Mouse (Mus musculus) CH12.LX (cell line): ENCODE measurements around the gene Cbx4.

Source experiments
- CHD2 ChIP-seq: IDR thresholded peaks from 2 replicates; pipeline ENCODE4 v1.6.1; 2011; ENCODE audit warnings: low read length, improper control_type of control experiment
- CTCF ChIP-seq, 2 experiments: IDR thresholded peaks in 1 of 2; conservative IDR thresholded peaks in 1 of 2; 2 replicates each; pipeline ENCODE4 v1.5.1; 2011 to 2012; ENCODE audit warnings: low read depth in 2 of 2, low read length in 2 of 2, improper control_type of control experiment in 1 of 2, inconsistent platforms in 1 of 2, mild to moderate bottlenecking in 1 of 2, moderate library complexity in 1 of 2
- EP300 ChIP-seq: IDR thresholded peaks from 2 replicates; pipeline ENCODE4 v1.6.1; 2011; ENCODE audit warnings: low read length, improper control_type of control experiment
- NELFE ChIP-seq: IDR thresholded peaks from 2 replicates; pipeline ENCODE4 v1.6.1; 2011; ENCODE audit warnings: low read depth, low read length, improper control_type of control experiment
- POLR2AphosphoS2 ChIP-seq: IDR thresholded peaks from 2 replicates; pipeline ENCODE4 v1.6.1; 2011; ENCODE audit warnings: low read depth, low read length, improper control_type of control experiment
- RCOR1 ChIP-seq: conservative IDR thresholded peaks from 2 replicates; pipeline ENCODE4 v1.6.1; 2012; ENCODE audit warnings: low read depth, mild to moderate bottlenecking, inconsistent platforms, low read length, improper control_type of control experiment

GRCm38 (mm10) chr11:119033874-119034558, 52.0 kb downstream of the Cbx4 start:
- peak; percentile 95 for TF ChIP-seq CHD2
- TF ChIP-seq NELFE: no peak; the same call in 1 of the 2 replicates
- no peak for TF ChIP-seq RCOR1
- no peak for TF ChIP-seq EP300
- peak; percentile 75 to 95 for TF ChIP-seq CTCF (conservative IDR thresholded peaks at IDR 0.05 in 1 of 2, IDR thresholded peaks at IDR 0.05 in 1 of 2; ENCODE audit: low read depth in 2 of 2, low read length in 2 of 2)
- TF ChIP-seq POLR2AphosphoS2: no peak
